Mouse (Mus musculus): Measurements from ENCODE around the gene Gm49366.
"Not testable (repeated sequence)": the region's sequence is repeated elsewhere in the genome, so short reads cannot be mapped to it uniquely, and the experiment has no call there.

The Gm49366 gene

DNA sequence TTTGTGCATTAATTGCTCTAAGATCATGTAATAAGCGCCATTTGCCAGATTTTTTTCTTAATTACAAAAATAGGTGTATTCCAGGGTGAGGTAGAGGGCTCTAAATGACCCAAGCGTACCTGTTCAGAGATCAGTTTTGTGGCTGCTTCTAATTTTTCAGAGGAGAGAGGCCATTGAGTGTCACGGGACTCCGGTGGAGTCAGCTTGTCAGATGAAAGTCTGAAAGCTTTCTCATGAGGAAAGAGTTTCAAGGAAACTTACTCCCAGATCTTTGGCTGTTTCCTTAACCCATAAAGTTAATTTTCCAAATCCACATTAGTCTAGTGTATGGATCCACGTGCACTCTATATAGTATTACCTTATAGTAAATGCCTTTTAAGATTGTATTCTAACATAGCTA is 55.9 kb downstream of the Gm49366 start:
- not testable (repeated sequence) for DNase-seq

DNA sequence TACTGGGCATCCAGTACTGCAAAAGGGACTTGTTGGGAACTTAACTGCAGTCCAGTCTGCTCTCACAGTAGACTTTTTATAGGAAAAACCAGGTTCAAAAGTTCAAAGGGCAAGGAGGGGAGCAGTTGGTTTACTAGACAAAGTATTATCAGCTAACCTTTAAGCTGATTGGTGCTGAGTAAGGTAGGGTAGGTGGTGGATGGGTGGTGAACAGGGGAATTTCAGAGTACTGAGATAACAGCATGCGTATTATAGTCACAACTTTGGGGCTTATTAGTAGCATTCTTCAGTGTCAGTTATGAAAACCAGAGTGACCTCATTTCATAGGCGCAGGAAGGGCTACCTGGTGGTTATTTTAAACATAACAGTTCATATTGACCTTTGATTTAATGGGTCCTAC is 60.9 kb downstream of the Gm49366 start:
- DNase-seq = no peak

DNA sequence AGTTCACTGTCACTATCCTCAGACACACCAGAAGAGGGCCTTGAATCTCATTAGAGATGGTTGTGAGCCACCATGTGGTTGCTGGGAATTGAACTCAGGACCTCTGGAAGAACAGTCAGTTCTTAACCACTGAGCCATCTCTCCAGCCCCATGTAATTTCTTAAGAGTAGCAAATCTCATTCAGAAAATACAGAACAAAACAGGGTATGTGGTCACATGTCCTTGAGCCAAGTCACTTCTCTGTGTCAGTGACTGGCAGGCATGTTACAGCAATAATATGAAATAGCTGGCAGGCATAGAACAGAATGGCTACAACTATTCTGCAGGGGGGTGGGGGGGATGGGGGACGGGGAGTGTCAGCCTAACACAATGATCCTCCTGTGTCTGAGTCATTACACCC is 61.3 kb downstream of the Gm49366 start:
- DNase-seq = no peak

DNA sequence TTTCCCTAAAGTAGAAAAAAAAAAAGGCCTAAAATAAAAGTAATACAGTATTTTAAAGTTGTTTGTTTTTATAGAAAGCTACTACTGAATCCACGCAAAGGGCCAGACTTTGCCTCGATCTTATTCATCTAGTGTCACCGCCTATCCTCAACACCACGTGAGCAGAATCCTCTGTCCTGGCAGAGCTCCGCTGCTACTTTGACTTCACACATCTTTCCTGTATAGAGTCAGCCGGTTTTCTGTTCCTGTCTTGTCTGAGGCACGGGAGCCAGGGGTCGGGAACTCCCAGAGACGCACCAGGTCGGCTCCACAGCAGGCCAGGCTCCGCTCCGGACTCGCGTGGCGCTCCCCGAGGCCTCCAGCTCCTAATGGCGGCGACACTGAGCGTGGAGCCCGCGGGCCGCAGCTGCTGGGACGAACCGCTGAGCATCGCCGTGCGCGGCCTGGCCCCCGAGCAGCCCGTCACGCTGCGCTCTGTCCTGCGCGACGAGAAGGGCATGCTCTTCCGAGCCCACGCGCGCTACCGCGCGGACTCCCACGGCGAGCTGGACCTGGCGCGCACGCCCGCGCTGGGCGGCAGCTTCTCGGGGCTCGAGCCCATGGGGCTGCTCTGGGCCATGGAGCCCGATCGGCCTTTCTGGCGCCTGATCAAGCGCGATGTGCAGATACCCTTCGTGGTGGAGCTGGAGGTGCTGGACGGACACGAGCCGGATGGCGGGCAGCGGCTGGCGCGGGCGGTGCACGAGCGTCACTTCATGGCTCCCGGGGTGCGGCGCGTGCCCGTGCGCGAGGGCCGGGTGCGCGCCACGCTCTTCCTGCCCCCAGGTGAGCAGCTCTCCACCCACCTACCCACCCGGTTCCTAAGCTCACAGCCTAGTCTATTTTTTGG is 62.1 kb downstream of the Gm49366 start, which contains the start of gene Acot6:
Gene Acot6 (plus strand): TSS at position 51 of the 889 bp plus-strand sequence.
- DNase-seq = peak; percentile 52

- DNase-seq = no peak
These were observed 62.7 kb downstream of the Gm49366 start for GRCm38 (mm10) chr12:84101493-84101845.

GRCm38 (mm10) chr12:84107012-84107411 is 68.3 kb downstream of the Gm49366 start:
- no peak for DNase-seq

DNA sequence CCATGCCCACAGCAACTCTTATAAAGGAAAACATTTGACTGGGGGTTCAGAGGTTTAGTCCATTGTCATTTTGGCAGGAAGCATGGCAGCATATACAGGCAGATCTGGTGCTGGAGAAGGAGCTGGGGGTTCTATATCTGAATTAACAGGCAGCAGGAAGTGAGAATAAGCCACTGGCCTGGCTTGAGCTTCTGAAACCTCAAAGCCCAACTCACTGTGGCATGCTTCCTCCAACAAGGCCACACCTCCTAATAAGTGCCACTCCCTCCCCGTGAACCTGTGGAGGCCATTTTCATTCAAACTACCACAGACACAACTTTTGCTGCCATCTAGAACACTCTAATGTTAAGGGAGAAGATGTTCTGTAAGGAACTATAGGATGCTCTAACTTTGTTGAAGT is 69.0 kb downstream of the Gm49366 start:
- DNase-seq = no peak
